Mouse (Mus musculus) duodenum, adult 2 months (tissue): ENCODE measurements around the gene Tssk4. TPM values are rescaled to one million over a fixed set of nuclear protein-coding genes. Genes with fewer than 3 reads are reported as not detected.

Source experiments
- polyA plus RNA-seq: library from polyadenylated mRNA; depleted of rRNA; stranded (reverse); fragments of >200 nt; gene quantifications from 2 replicates; pipeline ENCODE4 v1.2.3, GENCODE M21; 2012; ENCODE audit warnings: low replicate concordance; rRNA removed

Tssk4 gene
- polyA plus RNA-seq: 0.69 and 1.3 TPM in 2 replicates

GRCm38 (mm10) chr14:55649884-55650283 lies at the start of gene Tssk4:
Gene Tssk4 (plus strand): TSS chr14:55650184.

GRCm38 (mm10) chr14:55603271-55603632 lies 46.7 kb upstream of the Tssk4 start, which contains the start of gene Irf9:
Gene Irf9 (plus strand): TSS chr14:55603571.

GRCm38 (mm10) chr14:55617822-55618221 lies 32.2 kb upstream of the Tssk4 start, which contains the start of gene Rec8:
Gene Rec8 (plus strand): TSS chr14:55618037.

GRCm38 (mm10) chr14:55635523-55636007 lies 14.4 kb upstream of the Tssk4 start, which contains the start of gene Ipo4:
Gene Ipo4 (minus strand): TSS chr14:55635957.

GRCm38 (mm10) chr14:55637795-55638194 lies 12.2 kb upstream of the Tssk4 start, which contains the start of gene Gm49378:
Gene Gm49378 (minus strand): TSS chr14:55637895.

GRCm38 (mm10) chr14:55643060-55643907 lies 6.7 kb upstream of the Tssk4 start, which contains the start of gene Tm9sf1:
Gene Tm9sf1 (minus strand): TSS chr14:55643806.

GRCm38 (mm10) chr14:55659960-55660573 lies 10.1 kb downstream of the Tssk4 start, which contains the start of gene Mdp1:
Gene Mdp1 (minus strand): TSS chr14:55660508.

GRCm38 (mm10) chr14:55671833-55672740 lies 22.1 kb downstream of the Tssk4 start, which contains the start of the genes Gmpr2 and Nedd8:
Gene Gmpr2 (plus strand): TSS chr14:55671941.
Gene Nedd8 (minus strand): TSS chr14:55672124.

GRCm38 (mm10) chr14:55681160-55682117 lies 31.5 kb downstream of the Tssk4 start, which contains the start of gene Tinf2:
Gene Tinf2 (minus strand): TSS chr14:55681820.

Other genes with a start within 250 kb of the Tssk4 start
- gene Dhrs4, start 171.4 kb upstream of the Tssk4 start, polyA plus RNA-seq: 95.3 and 98.5 TPM in 2 replicates
- gene Carmil3, start 159.5 kb upstream of the Tssk4 start, polyA plus RNA-seq: 0.58 and 5.5 TPM in 2 replicates
- gene Cpne6, start 139.7 kb upstream of the Tssk4 start, polyA plus RNA-seq: 0.02 TPM in 1 of 2 replicates, not detected in the other
- not detected in 2 replicates for gene Nrl, start 125.2 kb upstream of the Tssk4 start, polyA plus RNA-seq
- 19.5 and 27.3 TPM in 2 replicates for gene Pck2, start 109.9 kb upstream of the Tssk4 start, polyA plus RNA-seq
- gene Dcaf11, start 90.2 kb upstream of the Tssk4 start, polyA plus RNA-seq: 95.6 and 99.0 TPM in 2 replicates
- gene A730061H03Rik, start 89.8 kb upstream of the Tssk4 start, polyA plus RNA-seq: 0.66 and 1.2 TPM in 2 replicates
- 0.09 TPM in 1 of 2 replicates, not detected in the other for gene Fitm1, start 74.6 kb upstream of the Tssk4 start, polyA plus RNA-seq
- gene Psme1, start 72.1 kb upstream of the Tssk4 start, polyA plus RNA-seq: 79.6 and 120 TPM in 2 replicates
- 22.9 and 37.1 TPM in 2 replicates for gene Emc9, start 64.9 kb upstream of the Tssk4 start, polyA plus RNA-seq
- 117 and 212 TPM in 2 replicates for gene Psme2, start 59.1 kb upstream of the Tssk4 start, polyA plus RNA-seq
- 33.6 and 53.0 TPM in 2 replicates for gene Rnf31, start 58.5 kb upstream of the Tssk4 start, polyA plus RNA-seq
- 54.8 and 80.1 TPM in 2 replicates for gene Irf9, start 46.6 kb upstream of the Tssk4 start, polyA plus RNA-seq
- 59.9 and 65.8 TPM in 2 replicates for gene Rec8, start 32.1 kb upstream of the Tssk4 start, polyA plus RNA-seq
- 22.5 and 39.9 TPM in 2 replicates for gene Ipo4, start 14.2 kb upstream of the Tssk4 start, polyA plus RNA-seq
- 6.3 and 23.9 TPM in 2 replicates for gene Gm49378, start 12.3 kb upstream of the Tssk4 start, polyA plus RNA-seq
- gene Tm9sf1, start 6.4 kb upstream of the Tssk4 start, polyA plus RNA-seq: 112 and 118 TPM in 2 replicates
- 17.9 and 19.6 TPM in 2 replicates for gene Mdp1, start 10.3 kb downstream of the Tssk4 start, polyA plus RNA-seq
- 9.4 and 9.7 TPM in 2 replicates for gene Gmpr2, start 21.8 kb downstream of the Tssk4 start, polyA plus RNA-seq
- 242 and 271 TPM in 2 replicates for gene Nedd8, start 21.9 kb downstream of the Tssk4 start, polyA plus RNA-seq
- gene Tinf2, start 31.6 kb downstream of the Tssk4 start, polyA plus RNA-seq: 8.9 and 9.3 TPM in 2 replicates
- gene Tgm1, start 63.7 kb downstream of the Tssk4 start, polyA plus RNA-seq: 0.48 and 0.58 TPM in 2 replicates
- gene Rabggta, start 72.1 kb downstream of the Tssk4 start, polyA plus RNA-seq: 44.0 and 48.3 TPM in 2 replicates
- 404 and 508 TPM in 2 replicates for gene Dhrs1, start 95.5 kb downstream of the Tssk4 start, polyA plus RNA-seq
- 10.6 and 12.5 TPM in 2 replicates for gene Nop9, start 95.5 kb downstream of the Tssk4 start, polyA plus RNA-seq
- 265 and 662 TPM in 2 replicates for gene Cideb, start 108.3 kb downstream of the Tssk4 start, polyA plus RNA-seq
- gene Ltb4r2, start 111.2 kb downstream of the Tssk4 start, polyA plus RNA-seq: 36.1 and 162 TPM in 2 replicates
- 14.4 and 49.5 TPM in 2 replicates for gene Ltb4r1, start 115.8 kb downstream of the Tssk4 start, polyA plus RNA-seq
- gene Adcy4, start 133.9 kb downstream of the Tssk4 start, polyA plus RNA-seq: 3.4 and 3.5 TPM in 2 replicates
- gene Ripk3, start 138.7 kb downstream of the Tssk4 start, polyA plus RNA-seq: 46.1 and 54.9 TPM in 2 replicates
- gene Nfatc4, start 173.0 kb downstream of the Tssk4 start, polyA plus RNA-seq: 10.9 and 11.1 TPM in 2 replicates
- 1.6 TPM in 2 replicates for gene Nynrin, start 203.8 kb downstream of the Tssk4 start, polyA plus RNA-seq
- 0.15 and 0.32 TPM in 2 replicates for gene Cbln3, start 234.2 kb downstream of the Tssk4 start, polyA plus RNA-seq
- 15.1 and 17.9 TPM in 2 replicates for gene Khnyn, start 234.8 kb downstream of the Tssk4 start, polyA plus RNA-seq